Mouse (Mus musculus) small intestine, adult 2 months (tissue): ENCODE measurements around the gene Terf2ip.

ENCODE experiments used
- CTCF ChIP-seq: fragments of 200-500 bp; IDR thresholded peaks from 2 replicates; pipeline ENCODE4 v1.5.1; 2012; ENCODE audit warnings: low read depth, mild to moderate bottlenecking, control low read depth, inconsistent platforms, low read length, moderate library complexity, mixed read lengths; ENCODE audit not compliant: insufficient replicate concordance, insufficient read length; ENCODE audit errors: extremely low read depth
- POLR2A ChIP-seq: fragments of 200-500 bp; IDR thresholded peaks from 2 replicates; pipeline ENCODE4 v1.6.1; 2012; ENCODE audit warnings: low read depth, mild to moderate bottlenecking, control low read depth, inconsistent platforms, low read length, moderate library complexity

- no peak for TF ChIP-seq CTCF
- TF ChIP-seq POLR2A: no peak
Measured at GRCm38 (mm10) chr8:112005601-112006000, 5.6 kb upstream of the Terf2ip start.
